Mouse (Mus musculus) E14TG2a.4 (cell line): ENCODE results near the gene 2310079G19Rik.

ENCODE experiments used
- H3K27me3 ChIP-seq: 2 replicates; pipeline ENCODE4 v1.6.1; 2014; ENCODE audit warnings: low read length, control low read depth; ENCODE audit not compliant: insufficient read depth
- H3K36me3 ChIP-seq: 2 replicates; pipeline ENCODE4 v1.6.1; 2014; ENCODE audit warnings: low read length, control low read depth; ENCODE audit not compliant: insufficient read depth
- H3K4me1 ChIP-seq: replicated peaks from 2 replicates; pipeline ENCODE4 v1.6.1; 2014; ENCODE audit warnings: low read depth, low read length, control low read depth
- H3K4me3 ChIP-seq: replicated peaks from 2 replicates; pipeline ENCODE4 v1.5.1; 2014; ENCODE audit warnings: mild to moderate bottlenecking, low read length
- H3K9me3 ChIP-seq: 2 replicates; pipeline ENCODE4 v1.6.1; 2014; ENCODE audit warnings: low read length, control low read depth
- CTCF ChIP-seq: conservative IDR thresholded peaks from 2 replicates; pipeline ENCODE4 v1.5.1; 2014; ENCODE audit warnings: low read length
- NANOG ChIP-seq: IDR thresholded peaks from 2 replicates; pipeline ENCODE4 v1.6.1; 2014; ENCODE audit warnings: borderline replicate concordance, low read length, mixed read lengths
- POU5F1 ChIP-seq: IDR thresholded peaks from 2 replicates; pipeline ENCODE4 v1.6.1; 2014; ENCODE audit warnings: low read length, borderline replicate concordance

The 2310079G19Rik gene

GRCm38 (mm10) chr16:88583338-88583737, 44.1 kb downstream of the 2310079G19Rik start:
- Histone ChIP-seq H3K36me3 (no peaks in the 10 kb centered on the region), H3K9me3 (no peaks in the 10 kb centered on the region), H3K4me1 (no peaks in the 10 kb centered on the region), H3K27me3 (no peaks in the 10 kb centered on the region), H3K4me3 (no peak overlapping the region)
- TF ChIP-seq NANOG, result no peak
- no peak for TF ChIP-seq POU5F1
- TF ChIP-seq CTCF, result no peak
